Mouse (Mus musculus) layer of hippocampus, adult 8-10 months (tissue): ENCODE measurements at regions not wholly inside any gene's neighbourhood (a gene's known extent, or its start where the extent isn't known, plus 50 kb on each side); places are given as distances from the start of the nearest gene placed in this dataset.

Experiments
- DNase-seq, 2 experiments: peaks; one replicate each; pipeline ENCODE4 v3.0.0; 2022; ENCODE audit warnings: low spot score in 2 of 2

DNA sequence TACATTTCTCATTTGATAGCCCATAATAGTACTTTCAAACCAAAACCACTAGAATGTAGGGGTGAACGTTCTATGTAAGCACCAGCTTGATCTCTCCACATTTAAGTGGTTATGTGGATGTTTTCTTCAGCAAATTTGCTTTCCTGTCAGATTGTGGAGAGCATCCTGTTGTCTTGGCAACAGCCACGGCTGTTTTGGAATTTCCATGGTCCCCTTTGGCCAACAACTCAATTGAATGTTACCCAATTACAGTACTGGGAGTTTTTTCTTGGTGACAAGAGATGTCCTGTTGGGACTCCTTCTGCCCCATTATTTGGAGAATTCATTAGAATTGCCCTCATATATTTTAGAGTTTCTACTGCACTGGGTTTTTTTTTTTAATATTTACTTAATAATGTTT, 503.2 kb downstream of the Ndufa4 start:
- no peak for DNase-seq

DNA sequence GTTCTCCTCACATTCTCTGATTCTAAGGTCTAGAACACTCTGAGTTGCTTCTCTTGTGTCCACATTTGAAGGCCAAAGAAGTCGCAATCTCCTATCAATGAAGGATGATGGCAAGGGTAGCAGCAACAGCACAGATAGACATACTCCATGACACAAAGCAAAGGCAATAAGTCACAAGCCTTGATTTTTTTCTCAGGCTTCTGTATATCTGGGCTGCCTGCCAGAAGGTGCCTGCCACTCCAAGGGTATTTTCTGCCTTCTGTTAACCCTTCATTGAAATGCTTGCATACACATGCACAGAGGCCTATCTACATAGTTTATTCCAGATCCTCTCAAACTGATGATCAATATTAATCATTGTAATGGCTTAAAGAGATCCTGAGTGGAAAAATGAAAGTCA, 548.2 kb downstream of the Ndufa4 start:
- DNase-seq = no peak

DNA sequence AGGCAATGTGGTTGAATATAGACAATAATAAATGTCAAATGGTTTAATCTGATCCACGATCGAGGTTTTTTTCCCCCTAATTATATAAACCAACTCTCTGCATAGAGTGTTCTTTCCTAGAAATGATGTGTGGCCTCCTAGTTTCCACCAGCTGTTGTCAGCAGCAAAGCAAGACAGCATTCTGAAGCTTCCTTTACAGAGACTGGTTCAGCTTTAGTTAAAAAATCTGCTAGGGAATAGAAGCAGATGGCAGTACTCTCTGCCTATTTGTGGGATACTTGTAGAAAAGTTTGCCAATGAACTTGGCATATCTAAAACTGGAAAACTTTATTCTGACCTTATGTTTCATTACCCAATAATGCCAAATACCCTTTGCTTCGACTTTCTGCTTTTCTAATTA, 553.7 kb downstream of the Ndufa4 start:
- peak; percentile 2 to 5 for DNase-seq

DNA sequence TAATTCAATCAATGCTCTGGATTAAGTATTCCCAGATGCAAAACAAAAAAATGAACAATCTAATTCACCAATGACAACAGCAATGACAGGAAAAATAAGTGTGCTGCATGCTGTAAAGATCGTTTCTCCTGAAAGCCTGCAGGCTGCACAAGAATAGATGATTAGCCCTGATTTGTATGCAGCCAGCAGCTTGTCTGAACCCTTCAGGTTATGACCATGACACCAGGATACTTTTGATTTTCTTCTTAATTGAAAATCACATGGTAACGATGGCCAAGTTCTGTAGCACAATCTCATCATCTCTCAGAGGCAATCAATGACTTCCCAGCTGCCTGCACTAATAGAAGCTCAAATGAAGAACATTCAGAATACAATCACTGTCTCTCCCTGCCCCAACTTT, 573.2 kb downstream of the Ndufa4 start:
- DNase-seq = no peak

DNA sequence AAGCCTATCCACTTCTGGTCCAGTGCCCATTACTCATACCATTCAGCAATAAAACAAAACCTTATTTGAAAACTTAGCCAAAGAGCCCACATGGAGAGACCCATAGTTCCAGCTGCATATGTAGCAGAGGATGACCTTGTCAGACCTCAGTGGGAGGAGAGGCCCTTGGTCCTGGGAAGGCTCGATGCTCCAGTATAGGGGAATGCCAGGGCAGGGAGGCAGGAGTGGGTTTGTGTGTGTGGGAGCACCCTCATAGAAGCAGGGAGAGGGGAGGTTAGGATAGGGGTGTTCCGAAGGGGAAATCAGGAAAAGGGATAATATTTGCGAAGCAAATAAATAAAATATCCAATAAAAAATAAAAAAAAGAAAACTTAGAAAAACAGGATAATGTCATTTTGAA, 593.6 kb downstream of the Ndufa4 start:
- DNase-seq = no peak

DNA sequence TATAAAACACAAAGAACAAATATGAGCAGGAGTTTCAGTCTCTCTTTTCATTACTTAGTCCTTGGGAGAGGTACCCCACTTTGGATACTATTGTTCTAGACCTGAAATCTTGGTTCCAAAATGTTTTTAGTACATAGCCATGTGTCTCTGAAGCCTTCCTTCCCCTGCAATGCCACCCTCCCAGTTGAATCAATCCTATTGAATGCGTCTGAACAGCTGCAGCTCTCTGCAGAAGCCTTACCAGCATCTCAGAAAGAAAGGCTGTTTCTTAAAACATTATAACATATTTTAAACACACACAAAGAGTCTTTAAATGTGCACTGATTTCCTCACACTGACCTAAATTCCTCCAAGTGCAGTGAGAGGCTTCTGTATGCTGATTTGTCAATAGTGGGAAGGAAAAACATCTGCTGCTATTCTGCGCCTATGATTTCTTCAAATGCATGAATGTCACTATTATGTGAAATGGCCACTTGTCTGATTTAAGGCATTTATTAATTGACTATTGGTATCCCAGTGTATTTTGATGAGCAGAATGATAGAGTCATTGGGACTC, 601.2 kb downstream of the Ndufa4 start:
- no peak for DNase-seq

DNA sequence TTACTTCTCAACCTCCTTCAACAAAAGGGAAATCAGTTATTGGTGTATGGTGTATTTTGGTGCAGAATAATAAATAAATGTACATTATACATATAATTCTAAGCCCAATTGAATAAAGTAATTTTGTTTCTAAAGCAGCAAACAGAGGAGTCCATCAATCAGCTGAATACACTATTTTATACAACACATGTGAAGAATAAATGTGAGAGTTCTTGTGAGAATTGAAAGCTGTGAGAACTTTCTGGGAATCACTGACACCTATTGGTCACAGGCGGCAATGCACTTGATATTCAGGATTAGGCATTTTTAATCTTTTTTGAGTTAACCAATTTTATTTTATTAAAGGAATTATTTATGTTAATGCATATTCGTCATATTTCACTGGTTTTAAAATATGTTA, 623.3 kb downstream of the Ndufa4 start:
- peak in 1 of 2 experiments; percentile 30 for DNase-seq

DNA sequence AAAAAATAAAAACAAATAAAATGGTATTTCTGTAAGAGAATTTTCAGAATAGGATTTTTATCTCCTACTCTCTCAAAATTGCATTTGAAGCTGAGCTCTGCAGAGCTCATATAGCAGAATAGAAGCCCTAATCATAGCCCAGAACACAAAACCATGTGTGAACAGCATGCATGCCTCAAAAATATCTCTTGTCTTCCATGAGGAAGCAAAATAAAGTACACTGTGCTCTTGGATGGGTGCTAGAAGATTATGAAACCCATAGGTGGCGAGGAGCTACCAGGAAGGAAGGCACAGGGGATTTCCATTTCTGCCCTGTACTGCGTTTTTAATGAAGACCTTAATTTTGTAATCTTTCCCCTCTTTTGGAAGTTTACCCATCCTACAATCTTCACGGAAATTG, 632.1 kb downstream of the Ndufa4 start:
- no peak for DNase-seq
